7 mouse cellular contexts compared by ENCODE assay signal in genomic region chr5:96911550-96912253, GRCm38 (mm10).
DNase-seq lines count a peak whose midpoint lies in the region; ATAC-seq and TF ChIP-seq lines count a peak whose summit lies in the region.

No protein-coding gene starts in this region.

- no peaks in the 10 kb centered on the region for H3K4me1 ChIP-seq in cortical plate, adult 2 months (ENCODE audit: control insufficient read depth, insufficient read depth, low read length)
- H3K4me1 ChIP-seq in heart, embryonic 16.5 days (ENCODE audit: control insufficient read depth, insufficient read depth, low read length): peaks cover 8% of the 10 kb centered on the region; the same call in 1 of the 2 replicates

- no peaks in the 10 kb centered on the region for H3K9me3 ChIP-seq in heart, embryonic 16.5 days (replicated peaks; ENCODE audit: control insufficient read depth, low read length)

- no peak overlapping the region for H3K9ac ChIP-seq in heart, embryonic 16.5 days (ENCODE audit: low read length)

- TF ChIP-seq POLR2A in cortical plate, adult 2 months (IDR thresholded peaks at IDR 0.05; ENCODE audit: extremely low read depth, insufficient read depth, low read length): no peak

- no peak for TF ChIP-seq CTCF in cortical plate, adult 2 months (IDR thresholded peaks at IDR 0.05; ENCODE audit: extremely low read depth, insufficient read depth, low read length)

- no peaks in the 10 kb centered on the region for H3K27me3 ChIP-seq in heart, embryonic 16.5 days (ENCODE audit: control insufficient read depth, insufficient read depth, low read length)

- no peak overlapping the region for H3K4me3 ChIP-seq in cortical plate, adult 2 months (ENCODE audit: insufficient read depth, low read length)
- H3K4me3 ChIP-seq in heart, embryonic 16.5 days (ENCODE audit: low read length): peak overlapping the region; percentile 9; the same call in 1 of the 2 replicates

- DNase-seq in 416B (ENCODE audit: low read depth): peak; percentile 98
- DNase-seq in CD4-positive helper T cell, adult 2 months (ENCODE audit: low read depth, low spot score): peak; percentile 83
- DNase-seq in kidney, postnatal 4 days: peak; percentile 52 to 67
- DNase-seq in lung, postnatal 4 days: peak; percentile 81 to 88
- DNase-seq in spleen, postnatal 36 days (ENCODE audit: low spot score in 2 of 2): peak; percentile 59 to 73

- ATAC-seq in heart, embryonic 16.5 days (replicated peaks; ENCODE audit: extremely low read depth, insufficient read depth, low FRiP score): peak; percentile 80

- 36% methylated on average over 13 of the region's 13 CpGs for WGBS in heart, embryonic 16.5 days

- peak overlapping the region; percentile 44 for H3K4me2 ChIP-seq in heart, embryonic 16.5 days (ENCODE audit: low read depth, low read length)

- no peaks in the 10 kb centered on the region for H3K36me3 ChIP-seq in heart, embryonic 16.5 days (ENCODE audit: control insufficient read depth, insufficient read depth)

- peak overlapping the region; percentile 93 for H3K27ac ChIP-seq in cortical plate, adult 2 months (ENCODE audit: insufficient read depth, low read length)
- H3K27ac ChIP-seq in heart, embryonic 16.5 days (ENCODE audit: low read length): peak overlapping the region; percentile 17
